Mouse (Mus musculus): Measurements from ENCODE around the gene Zc3hav1l.

- TF ChIP-seq CTCF (IDR thresholded peaks at IDR 0.05; ENCODE audit: low read depth, low read length), result no peak
- no peak for TF ChIP-seq POLR2A (IDR thresholded peaks at IDR 0.05; ENCODE audit: borderline replicate concordance, low read depth, low read length)
These were observed 56.7 kb downstream of the Zc3hav1l start for GRCm38 (mm10) chr6:38242295-38242830.

Data from bone marrow macrophage, adult 2 months (primary cell).